Mouse (Mus musculus): ENCODE measurements at regions not wholly inside any gene's neighbourhood (a gene's known extent, or its start where the extent isn't known, plus 50 kb on each side); places are given as distances from the start of the nearest gene placed in this dataset.

DNA sequence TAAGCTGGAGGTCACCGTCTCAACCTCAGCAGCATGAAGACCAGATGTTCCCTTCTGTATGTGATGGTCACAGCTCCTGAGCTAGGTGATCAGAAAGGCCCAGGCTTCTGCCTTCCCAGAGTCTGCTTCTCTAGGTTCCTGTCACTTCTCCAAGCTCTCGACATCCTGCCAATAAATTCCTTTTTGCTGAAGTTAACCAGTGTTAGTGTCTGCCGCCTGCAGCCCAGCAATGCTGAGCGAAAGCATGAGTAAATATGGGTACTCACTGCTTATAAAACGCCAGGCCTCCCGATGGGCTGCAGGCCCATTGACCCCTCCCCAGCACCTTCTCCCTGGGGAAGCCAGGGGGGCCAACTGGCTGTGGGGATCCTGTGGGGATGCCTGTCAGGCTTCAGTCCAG is 229.4 kb upstream of the Zmiz1 start:
- no peak for ATAC-seq (replicated peaks; ENCODE audit: low FRiP score, low TSS enrichment, poor library complexity, severe bottlenecking)

- no peak for ATAC-seq (replicated peaks; ENCODE audit: low FRiP score, low TSS enrichment, poor library complexity, severe bottlenecking)
Measured at GRCm38 (mm10) chr14:25231881-25232280, 227.1 kb upstream of the Zmiz1 start.

DNA sequence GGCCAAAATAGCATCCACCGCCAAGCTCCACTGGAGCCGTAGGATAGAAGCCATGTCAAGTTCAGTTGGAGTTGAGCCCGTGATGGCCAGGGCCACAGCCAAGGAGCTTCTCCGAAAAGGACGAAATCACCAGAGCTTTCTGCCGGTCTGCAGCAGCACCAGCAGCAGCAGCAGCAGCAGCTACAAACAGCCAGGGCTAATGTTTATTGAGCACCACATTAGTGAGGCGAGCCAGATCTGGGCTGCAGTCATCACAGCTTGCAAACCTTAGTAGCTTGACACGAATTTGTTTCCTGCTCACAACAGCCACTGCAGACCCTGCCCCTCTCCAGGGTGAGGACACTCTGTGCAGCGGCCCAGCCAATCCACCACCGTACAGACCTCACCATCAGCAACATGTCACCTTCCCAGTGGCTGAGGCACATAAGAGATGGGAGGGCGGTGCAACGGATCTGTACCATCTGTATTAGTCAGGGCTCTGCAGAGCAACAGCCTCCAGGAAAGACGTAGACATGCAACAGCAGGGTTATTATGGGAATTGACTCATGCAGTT is 222.5 kb upstream of the Zmiz1 start:
- no peak for ATAC-seq (replicated peaks; ENCODE audit: low FRiP score, low TSS enrichment, poor library complexity, severe bottlenecking)

DNA sequence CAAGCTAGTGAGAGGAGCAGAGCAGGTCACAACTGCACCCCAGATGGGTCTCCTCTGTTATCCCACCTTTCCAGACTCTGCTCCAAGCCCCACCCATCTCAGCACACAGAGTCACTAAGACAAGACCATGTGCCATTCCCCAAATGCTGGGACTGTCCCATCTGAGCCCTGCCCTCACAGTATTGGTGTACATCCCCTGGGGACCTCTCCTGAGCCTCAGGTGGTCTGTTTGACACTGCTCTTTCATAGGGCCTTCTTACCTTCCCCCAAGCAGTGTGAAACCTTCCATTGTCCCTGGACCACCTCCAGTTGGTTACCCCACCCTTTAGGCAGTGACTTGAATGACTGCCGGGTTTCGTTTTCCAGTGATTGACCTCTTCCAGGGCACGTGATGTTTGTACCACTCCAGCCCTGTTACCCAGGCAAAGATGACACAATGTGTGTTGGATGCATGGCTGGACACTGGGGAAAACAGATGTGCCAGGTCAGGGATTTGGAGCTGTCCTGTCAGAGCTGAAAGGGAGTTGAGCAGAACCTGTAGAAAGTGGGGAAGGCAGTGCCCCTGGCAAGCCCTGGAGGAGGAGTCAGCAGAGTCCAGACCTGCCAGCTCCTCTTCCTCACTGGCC is 219.5 kb upstream of the Zmiz1 start:
- ATAC-seq (replicated peaks; ENCODE audit: low FRiP score, low TSS enrichment, poor library complexity, severe bottlenecking), result no peak

DNA sequence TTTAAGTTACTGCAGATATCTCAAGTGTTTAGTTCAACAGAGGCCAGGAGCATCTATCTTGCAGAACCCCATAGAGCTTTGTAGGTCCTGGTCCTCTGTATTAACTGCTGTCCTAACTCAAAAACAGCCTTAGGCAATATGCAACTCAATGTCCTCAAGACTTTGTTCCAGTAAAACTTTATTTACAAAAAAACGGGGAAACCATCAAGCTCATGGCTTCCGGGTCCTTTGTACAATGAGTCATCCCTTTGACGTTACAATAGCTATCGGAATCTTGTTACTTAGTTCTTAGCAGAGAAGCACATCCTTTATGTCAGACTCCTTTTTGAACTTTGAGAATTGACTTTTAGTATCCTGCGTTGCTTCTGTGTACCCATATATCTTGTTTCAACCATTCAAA is 216.2 kb upstream of the Zmiz1 start:
- ATAC-seq (replicated peaks; ENCODE audit: low FRiP score, low TSS enrichment, poor library complexity, severe bottlenecking), result no peak

DNA sequence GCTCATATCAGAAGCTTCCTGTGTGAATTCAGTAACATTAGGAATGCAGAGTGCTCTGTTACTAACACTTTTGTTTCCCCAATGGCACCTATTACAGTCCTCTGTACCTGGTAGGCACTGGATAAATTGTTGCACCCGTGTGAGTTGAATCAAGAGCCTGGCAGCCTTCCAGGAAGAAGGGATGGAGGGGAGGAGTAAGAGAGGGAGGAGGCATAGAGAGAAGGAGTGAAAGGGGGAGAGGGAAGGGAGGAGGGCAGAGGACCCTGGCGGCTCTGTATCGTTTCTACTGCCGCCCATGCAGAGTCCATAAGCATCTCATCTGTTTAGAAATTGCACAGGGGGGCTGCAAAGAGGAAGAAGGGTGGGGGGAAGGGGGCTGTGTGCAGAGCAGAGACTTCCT is 215.7 kb upstream of the Zmiz1 start:
- no peak for ATAC-seq (replicated peaks; ENCODE audit: low FRiP score, low TSS enrichment, poor library complexity, severe bottlenecking)

DNA sequence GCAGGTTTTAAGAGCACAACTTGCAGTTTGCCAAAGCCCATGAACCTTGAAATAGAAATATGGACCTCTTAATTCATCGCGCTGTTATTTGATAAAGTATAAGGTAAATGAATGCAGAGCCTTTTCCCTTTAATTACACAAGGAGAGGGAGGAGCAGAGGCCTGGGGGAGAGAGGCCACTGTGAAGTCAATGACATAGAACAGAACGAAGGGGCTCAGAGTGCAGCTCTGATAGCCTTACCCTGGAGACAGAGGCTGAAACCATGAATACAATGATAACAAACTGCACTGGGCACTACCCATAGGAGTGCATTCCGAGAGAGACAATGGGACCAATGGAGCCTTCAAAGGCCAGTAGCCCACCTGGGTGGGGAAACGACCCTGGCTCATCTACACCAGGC is 215.3 kb upstream of the Zmiz1 start:
- no peak for ATAC-seq (replicated peaks; ENCODE audit: low FRiP score, low TSS enrichment, poor library complexity, severe bottlenecking)

DNA sequence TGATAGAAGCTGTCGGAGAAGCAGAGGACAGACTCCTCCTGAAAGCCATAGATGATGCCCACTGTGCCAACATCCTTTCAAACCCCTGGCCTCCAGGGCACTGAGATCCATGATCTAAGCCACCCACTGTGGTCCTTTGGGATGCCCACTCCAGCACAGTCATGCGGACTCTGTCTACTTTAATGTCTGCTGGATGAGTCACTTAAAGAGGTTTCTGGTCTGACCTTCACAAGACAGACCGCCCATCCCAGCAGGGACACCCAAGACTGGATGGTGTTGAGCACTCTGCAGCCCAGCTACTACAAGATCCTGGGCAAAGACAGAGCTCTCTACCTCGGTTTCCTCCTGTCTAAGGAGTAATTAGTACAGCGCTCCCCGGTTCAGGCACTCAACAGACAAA is 214.1 kb upstream of the Zmiz1 start:
- ATAC-seq (replicated peaks; ENCODE audit: low FRiP score, low TSS enrichment, poor library complexity, severe bottlenecking), result no peak

DNA sequence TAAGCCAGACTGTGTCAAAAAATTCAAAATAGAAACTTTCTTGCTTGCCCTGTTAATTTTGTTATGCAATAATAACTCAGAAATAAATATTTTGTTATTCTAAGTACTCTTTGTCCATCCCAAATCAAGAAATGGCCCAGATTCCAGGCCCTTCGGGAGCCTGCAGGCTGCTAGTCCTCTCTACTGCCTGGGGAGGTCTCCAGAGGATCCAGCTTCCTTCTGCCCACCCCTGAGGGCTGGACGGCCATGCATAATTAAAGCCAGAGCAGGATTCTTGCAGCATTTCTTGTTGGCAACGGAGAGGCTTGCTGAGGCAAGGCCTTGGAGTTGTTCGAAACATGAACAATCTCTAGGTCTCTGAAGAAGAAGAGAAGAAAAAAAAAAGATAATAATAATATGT is 213.3 kb upstream of the Zmiz1 start:
- no peak for ATAC-seq (replicated peaks; ENCODE audit: low FRiP score, low TSS enrichment, poor library complexity, severe bottlenecking)

- ATAC-seq (replicated peaks; ENCODE audit: low FRiP score, low TSS enrichment, poor library complexity, severe bottlenecking), result no peak
Measured at GRCm38 (mm10) chr14:25248941-25249340, 210.0 kb upstream of the Zmiz1 start.

- no peak for ATAC-seq (replicated peaks; ENCODE audit: low FRiP score, low TSS enrichment, poor library complexity, severe bottlenecking)
Measured at GRCm38 (mm10) chr14:25253016-25253850, 205.8 kb upstream of the Zmiz1 start.

GRCm38 (mm10) chr14:25263121-25263520 is 195.9 kb upstream of the Zmiz1 start:
- ATAC-seq (replicated peaks; ENCODE audit: low FRiP score, low TSS enrichment, poor library complexity, severe bottlenecking), result no peak

GRCm38 (mm10) chr14:25266846-25267245 is 192.1 kb upstream of the Zmiz1 start:
- no peak for ATAC-seq (replicated peaks; ENCODE audit: low FRiP score, low TSS enrichment, poor library complexity, severe bottlenecking)

- no peak for ATAC-seq (replicated peaks; ENCODE audit: low FRiP score, low TSS enrichment, poor library complexity, severe bottlenecking)
Measured at GRCm38 (mm10) chr14:25268090-25268631, 190.8 kb upstream of the Zmiz1 start.

DNA sequence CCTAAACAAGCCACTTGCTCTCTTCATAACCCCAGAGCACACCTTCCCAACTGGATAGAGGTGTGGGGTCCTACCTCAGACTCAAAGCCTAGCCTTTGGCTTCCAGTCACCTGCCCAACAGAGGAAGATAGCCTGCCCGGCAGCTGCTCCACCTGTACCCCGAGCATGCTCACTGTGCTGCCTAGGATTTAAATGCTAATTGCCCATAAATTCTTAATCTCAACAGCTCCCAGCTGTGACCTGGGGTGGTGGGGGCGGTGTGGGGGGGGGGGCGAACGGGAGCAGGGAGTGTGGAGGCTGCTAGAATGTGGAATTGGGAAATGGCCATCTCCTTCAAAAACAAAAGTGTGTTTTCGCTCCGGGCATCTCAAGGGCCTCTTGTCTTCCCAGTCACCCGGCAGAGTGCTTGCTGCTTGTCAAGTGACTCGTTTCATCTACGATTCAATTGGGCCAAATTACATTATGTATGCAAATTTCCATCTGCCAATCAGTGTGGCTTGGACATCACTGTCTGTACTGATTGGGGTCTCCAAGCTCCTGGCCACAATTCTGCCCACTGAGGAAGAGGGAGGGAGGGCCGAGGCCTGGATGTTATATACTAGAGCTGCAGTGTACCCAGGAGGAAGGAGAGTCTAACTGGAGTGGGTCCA is 188.6 kb upstream of the Zmiz1 start:
- ATAC-seq (replicated peaks; ENCODE audit: low FRiP score, low TSS enrichment, poor library complexity, severe bottlenecking), result no peak

DNA sequence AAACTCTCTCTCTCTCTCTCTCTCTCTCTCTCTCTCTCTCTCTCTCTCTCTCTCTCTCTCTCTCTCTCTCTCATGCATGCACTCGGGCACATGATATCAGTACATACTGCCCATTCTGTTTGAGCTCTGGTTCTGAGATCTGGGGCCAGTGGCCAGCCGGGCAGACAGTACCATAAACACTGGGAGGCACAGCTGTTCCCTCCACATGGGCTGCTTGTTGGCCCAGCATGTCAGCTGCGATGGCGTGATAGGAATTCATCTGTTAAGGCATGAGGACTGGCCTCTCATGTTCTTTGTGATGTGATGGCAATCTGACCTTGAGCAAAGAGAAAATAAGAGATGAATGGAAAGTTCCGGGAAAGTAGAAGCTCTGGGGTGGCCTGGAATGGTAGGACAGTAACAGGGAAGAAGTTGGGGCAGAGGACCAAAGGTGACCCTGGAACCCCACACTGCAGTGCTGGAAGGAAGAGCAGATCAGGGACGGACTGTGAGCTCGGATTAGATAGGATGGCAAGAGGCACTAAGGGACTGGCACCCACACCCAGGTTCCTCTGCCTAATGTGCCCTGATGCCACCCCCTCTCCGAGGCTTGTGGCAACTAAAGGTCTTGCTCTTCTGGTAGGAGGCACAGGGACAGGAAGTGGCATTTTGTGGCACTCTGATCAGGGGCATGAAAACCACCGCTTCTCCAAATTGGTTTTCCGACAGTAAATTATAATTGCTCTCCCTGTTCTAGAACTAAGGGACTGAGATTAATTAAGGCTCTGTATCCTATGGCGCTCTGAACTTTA is 186.4 kb upstream of the Zmiz1 start:
- no peak for ATAC-seq (replicated peaks; ENCODE audit: low FRiP score, low TSS enrichment, poor library complexity, severe bottlenecking)

- ATAC-seq (replicated peaks; ENCODE audit: low FRiP score, low TSS enrichment, poor library complexity, severe bottlenecking), result no peak
Measured at GRCm38 (mm10) chr14:25279751-25280150, 179.2 kb upstream of the Zmiz1 start.

DNA sequence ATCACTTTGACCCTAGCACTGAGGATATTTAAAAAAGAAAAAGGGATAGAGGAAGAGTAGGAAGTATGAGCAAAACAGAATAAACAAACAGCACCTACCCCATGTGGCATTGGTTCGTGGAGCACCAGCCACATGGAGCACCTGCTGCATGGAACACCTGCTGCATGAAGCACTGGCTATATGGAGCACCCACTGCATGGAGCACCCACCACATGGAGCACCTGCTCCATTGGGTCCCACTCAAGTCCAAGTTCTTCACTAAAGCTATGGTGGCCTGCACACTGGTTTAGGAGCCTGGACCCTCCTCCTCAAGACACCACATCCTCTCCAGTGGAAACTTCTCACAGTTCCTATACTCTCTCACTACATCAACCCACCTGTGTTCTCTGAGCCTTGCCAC is 166.4 kb upstream of the Zmiz1 start:
- ATAC-seq (replicated peaks; ENCODE audit: low FRiP score, low TSS enrichment, poor library complexity, severe bottlenecking), result no peak

- ATAC-seq (replicated peaks; ENCODE audit: low FRiP score, low TSS enrichment, poor library complexity, severe bottlenecking), result no peak
Measured at GRCm38 (mm10) chr14:25294226-25294625, 164.8 kb upstream of the Zmiz1 start.
